Mouse (Mus musculus): ENCODE data around the gene Ldah. TPM values are rescaled to one million over a fixed set of nuclear protein-coding genes. Genes with fewer than 3 reads are reported as not detected.

The Ldah gene
- total RNA-seq, 4 experiments from 2014 or later, result 8.4 to 10.2 (median 8.6) TPM

DNA sequence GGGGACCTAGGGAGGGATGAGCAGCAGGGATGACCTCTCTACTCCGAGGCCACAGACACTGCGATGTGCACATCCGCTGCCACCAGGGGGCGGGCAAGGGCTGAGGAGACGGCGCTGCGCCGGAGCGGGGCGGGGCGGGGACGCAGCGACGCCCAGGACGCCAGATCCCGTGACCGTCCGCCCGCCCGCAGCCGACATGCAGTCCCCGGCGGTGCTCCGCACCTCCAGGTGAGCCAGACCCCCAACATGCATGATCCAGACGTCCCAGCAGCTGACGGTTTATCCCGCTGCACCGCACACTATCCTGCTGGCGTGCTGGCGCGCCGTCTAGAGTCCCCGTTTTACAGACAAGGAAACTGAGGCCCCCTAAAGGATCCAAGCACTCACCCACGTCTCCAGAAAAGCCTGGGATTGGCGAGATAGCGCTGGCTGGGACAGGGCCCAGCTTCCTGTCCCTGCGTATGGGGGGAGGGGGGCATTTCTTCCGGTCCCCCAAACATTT lies 105.4 kb downstream of the Ldah start, which contains the start of gene Hs1bp3:
Gene Hs1bp3 (plus strand): TSS at position 163 of the 502 bp plus-strand sequence.
- peak; percentile 70 to 75 for DNase-seq (ENCODE audit: low spot score in 2 of 2)

GRCm38 (mm10) chr12:8313773-8314172 lies 105.9 kb downstream of the Ldah start:
- no peak for DNase-seq (ENCODE audit: low spot score in 2 of 2)

GRCm38 (mm10) chr12:8316541-8316940 lies 108.6 kb downstream of the Ldah start:
- no peak for DNase-seq (ENCODE audit: low spot score in 2 of 2)

DNA sequence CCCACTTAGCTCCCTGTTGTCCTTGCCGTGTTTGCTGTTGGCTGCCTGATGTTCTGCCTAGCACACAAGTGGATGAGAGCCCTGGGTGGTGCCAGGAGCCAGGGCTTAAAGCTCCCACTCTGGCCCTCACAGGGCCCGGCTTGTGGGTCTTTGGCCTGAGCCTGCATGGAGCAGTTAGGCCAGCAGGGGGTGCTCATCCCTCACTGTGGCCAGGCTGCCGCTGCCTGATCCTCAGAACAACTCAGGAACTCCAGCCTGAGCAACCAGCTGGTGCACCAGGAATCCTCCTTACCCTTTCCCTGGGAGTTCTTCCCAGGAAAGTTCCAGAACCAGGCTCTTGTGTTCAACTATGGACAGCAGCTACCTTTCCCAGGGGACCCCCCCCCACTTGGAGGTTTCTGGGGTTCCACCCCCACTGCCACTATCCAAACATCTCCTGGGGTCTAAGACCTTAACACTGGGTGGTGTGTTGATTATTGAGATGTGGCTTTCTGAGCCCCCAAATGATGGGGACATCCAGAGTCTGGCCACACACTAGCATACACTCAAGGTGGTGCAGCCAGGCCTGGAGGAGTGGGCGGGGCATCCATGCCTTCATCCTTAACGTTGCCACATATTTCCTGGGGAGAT lies 112.3 kb downstream of the Ldah start:
- peak; percentile 64 to 69 for DNase-seq (ENCODE audit: low spot score in 2 of 2)

DNA sequence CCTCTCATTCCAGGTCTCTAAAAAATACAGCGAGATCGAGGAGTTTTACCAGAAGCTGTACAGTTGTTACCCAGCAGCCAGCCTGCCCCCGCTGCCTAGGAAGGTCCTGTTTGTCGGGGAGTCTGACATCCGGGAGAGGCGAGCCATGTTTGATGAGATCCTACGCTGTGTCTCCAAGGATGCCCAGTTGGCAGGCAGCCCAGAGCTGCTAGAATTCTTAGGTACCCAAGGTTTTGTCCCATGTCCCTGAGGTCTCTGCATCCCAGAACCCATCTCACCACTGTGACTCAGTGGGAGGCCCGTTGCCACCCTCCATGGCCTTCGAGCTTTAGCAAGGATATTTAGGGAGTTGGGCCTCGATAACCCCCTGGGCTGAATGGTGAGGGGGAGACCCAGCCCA lies 113.6 kb downstream of the Ldah start:
- no peak for DNase-seq (ENCODE audit: low spot score in 2 of 2)

DNA sequence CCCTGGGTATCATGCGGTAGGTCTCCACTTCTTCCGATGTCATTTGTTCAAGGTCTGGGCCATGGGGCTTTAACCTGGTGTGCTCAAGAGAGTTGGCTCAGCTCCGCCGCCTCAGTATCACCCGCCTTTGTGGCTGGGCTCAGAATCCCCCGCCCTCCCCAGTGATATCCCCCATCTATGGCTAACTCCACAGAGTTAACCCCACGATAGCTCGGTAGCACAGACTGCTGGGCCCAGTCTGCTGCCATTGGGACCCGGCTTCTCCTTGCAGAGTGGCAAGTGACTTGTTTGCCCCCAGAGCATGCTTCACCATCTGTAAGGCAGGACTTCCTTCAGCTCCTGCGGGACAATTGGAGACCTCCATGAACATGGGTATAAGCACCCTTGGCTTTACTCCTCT lies 116.2 kb downstream of the Ldah start:
- no peak for DNase-seq (ENCODE audit: low spot score in 2 of 2)

DNA sequence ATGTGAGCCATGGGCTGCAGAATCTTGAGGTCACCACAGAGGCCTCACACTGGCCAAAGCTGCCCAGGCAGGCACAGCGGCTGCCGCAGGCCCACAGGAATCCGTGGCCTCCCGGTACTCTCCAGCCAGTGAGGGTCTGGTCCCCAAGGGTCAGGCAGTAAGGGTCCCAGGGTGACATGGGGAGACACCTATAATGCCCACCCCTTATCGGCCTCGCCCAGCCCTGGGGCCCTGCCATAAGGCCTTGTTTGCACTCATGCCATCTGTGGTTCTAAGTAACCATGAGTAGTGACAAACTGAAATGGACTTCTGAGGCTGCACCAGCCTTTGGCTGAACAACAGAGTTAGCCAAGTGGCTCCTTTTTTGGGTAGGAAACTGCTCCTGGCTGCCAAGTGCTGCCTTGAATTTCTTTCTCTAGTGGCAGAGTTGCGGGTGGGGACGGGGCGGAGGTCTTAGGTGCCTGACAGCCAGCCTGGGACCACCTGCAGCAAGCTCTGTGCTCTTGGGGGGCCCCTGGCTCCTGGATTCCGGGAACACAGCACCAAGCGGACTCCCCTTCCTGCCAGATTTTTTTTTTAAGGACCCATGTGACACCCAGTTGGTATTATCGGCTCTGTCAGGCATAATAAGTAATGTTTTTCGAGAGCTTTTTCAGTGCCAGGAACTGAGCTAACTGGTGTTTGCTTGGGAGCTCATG lies 117.5 kb downstream of the Ldah start:
- DNase-seq (ENCODE audit: low spot score in 2 of 2), result no peak

DNA sequence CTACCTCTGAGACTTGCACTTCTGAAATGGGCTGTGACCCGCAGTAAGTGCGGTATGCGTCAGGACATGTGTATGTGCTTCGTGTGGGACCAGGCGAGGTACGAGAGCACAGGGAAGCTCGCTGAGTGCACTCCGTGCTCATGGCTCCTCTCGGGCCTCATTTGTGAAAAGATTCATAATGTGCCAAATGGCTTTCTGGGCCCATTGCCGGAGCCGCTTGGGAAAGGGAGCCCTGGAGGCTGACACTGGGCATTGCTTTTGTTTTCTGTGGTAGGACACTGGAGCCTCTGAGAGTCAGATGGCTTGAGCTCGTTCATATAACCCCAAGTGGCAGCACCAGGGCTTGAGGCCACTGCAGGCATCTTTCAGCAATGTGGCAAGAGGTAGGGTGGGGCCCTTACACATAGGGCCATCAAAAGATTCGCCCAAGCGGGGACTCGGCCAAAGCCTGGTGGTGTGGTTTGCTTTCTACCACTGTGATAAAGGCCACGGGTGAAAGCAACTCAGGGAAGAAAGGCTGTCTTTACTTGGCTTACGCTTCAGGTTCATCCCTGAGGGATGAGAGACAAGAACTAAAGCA lies 118.1 kb downstream of the Ldah start:
- DNase-seq (ENCODE audit: low spot score in 2 of 2), result no peak

DNA sequence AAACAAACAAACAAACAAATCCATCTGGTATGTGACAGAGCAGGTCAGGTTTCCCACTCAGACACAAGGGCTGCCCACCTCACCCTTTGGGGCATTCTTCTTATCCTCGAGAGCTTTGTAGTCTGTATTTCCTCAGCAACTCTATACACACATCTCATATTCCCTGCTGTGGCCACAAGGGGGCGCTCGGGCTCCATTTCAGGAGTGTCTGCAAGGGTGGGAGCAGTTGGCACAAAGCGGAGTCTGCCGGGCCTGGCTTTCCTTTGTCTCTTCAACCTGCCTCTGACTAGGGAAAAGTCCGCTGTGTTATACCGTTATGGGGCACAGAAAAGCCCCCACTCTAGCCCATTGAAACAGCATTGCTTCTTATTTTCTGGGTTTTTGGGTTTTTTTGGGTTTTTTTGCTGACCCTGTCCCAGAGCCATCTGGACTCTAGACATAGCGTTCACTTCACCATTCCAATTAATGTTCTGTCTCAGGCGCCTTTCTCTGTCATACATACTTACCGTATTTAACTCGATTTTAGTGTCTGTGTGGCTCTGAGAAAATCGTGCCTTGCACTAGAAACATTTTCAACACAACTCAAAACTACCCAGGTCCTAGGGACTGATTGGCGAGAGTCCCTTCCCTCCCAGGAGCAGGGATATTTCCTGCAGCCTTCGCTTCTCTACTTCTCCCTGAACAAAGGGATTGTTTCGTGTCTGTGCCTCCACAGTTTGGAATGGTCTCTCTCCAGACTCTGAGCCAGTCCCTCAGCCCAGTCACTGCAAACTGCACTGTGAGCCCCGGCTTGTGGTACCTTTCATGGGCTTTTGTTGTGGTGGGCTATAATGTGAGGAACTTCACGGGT lies 119.1 kb downstream of the Ldah start:
- DNase-seq (ENCODE audit: low spot score in 2 of 2), result peak; percentile 86 to 89

- no peak for DNase-seq (ENCODE audit: low spot score in 2 of 2)
Observed at GRCm38 (mm10) chr12:8327675-8328053, 119.8 kb downstream of the Ldah start.

- no peak for DNase-seq (ENCODE audit: low spot score in 2 of 2)
Observed at GRCm38 (mm10) chr12:8329236-8329635, 121.3 kb downstream of the Ldah start.

DNA sequence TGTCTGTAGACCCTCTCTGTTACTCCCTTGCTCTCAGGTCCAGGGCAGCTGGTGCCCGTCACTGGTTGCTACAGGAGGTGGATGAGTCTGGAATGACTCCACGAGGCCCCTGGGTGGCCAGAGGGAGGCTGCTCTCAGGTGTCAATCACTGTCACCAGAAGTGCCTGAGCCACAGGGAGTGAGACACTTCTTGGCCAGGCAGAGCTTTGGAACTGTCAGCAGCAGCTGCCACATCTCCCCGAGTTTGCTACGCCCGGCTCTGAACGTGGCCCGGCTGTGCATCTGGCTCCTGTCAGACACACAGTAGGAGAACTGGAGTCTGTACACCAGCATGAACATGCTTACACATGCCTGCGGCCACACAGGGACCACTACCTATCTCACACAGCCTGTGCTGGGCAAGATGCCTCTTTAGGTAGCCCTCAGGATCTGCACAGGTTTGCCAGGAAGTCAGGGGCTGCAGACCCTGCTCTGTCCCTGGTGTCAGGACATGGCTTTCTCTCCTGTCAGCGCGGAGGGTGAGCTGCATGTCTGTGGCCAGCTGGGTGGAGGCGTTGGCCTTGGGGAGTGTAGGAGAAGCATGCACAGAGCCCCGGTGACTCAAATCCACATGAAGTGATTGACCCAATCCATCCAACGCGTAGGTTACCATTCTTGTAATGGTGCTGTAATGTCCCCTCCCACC lies 123.7 kb downstream of the Ldah start:
- peak; percentile 41 to 63 for DNase-seq (ENCODE audit: low spot score in 2 of 2)

- no peak for DNase-seq (ENCODE audit: low spot score in 2 of 2)
Observed at GRCm38 (mm10) chr12:8332174-8332542, 124.3 kb downstream of the Ldah start.

DNA sequence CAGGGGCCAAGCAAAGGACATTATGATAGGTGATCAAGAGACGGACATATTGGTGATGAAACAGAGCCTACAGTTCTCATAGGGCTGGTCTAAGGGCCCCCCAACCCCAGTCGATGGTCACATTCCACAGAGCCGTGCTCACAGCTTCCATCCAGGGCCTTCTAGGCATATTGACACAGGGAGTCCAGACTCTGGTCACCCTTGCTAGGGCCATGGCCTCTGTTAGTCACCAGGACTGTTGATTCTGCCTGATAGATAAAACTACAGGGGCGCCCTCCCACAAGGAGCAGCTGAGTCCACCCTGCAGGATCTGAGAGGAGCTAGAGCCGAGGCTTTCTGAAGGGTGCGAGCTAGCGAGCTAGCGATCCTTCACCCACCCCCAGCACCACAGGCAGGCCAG lies 125.7 kb downstream of the Ldah start:
- DNase-seq (ENCODE audit: low spot score in 2 of 2), result no peak

- DNase-seq (ENCODE audit: low spot score in 2 of 2), result peak; percentile 37 to 65
Observed at GRCm38 (mm10) chr12:8334261-8334660, 126.4 kb downstream of the Ldah start.

Other genes with a start within 250 kb of the Ldah start
- gene Apob, start 230.5 kb upstream of the Ldah start, total RNA-seq (2022), result 1 to 10 TPM in 1 of 4 experiments, under 1 TPM in 1, not detected in 2; 0.02 to 2.1 TPM
- not detected for gene Gdf7, start 93.8 kb downstream of the Ldah start, total RNA-seq (2022)
- gene Hs1bp3, start 105.3 kb downstream of the Ldah start, total RNA-seq (2022), result 1 to 10 TPM; 4.3 to 8.4 (median 5.4) TPM